Mouse (Mus musculus): ENCODE results near the gene Fkbp15. TPM values are rescaled to one million over a fixed set of nuclear protein-coding genes. Genes with fewer than 3 reads are reported as not detected.

Gene Fkbp15
- total and polyA plus RNA-seq, 3 experiments = 16.7 to 60.9 (median 60.0) TPM

- no peak for ATAC-seq (ENCODE audit: extremely low read depth, insufficient number of reproducible peaks, low FRiP score, poor library complexity, severe bottlenecking)
- H3K27me3 ChIP-seq (ENCODE audit: insufficient read depth, low read length) = no peaks in the 10 kb centered on the region
Observed at GRCm38 (mm10) chr4:62294741-62295140, 65.6 kb downstream of the Fkbp15 start.

GRCm38 (mm10) chr4:62293219-62293861 is 67.0 kb downstream of the Fkbp15 start:
- no peak for ATAC-seq (ENCODE audit: extremely low read depth, insufficient number of reproducible peaks, low FRiP score, poor library complexity, severe bottlenecking)
- no peak for TF ChIP-seq GATA2 (IDR thresholded peaks at IDR 0.05; ENCODE audit: borderline replicate concordance, low read depth, low read length)
- no peak for TF ChIP-seq POLR2AphosphoS5 (IDR thresholded peaks at IDR 0.05; ENCODE audit: insufficient replicate concordance, low read depth, low read length)
- TF ChIP-seq CTCF (IDR thresholded peaks at IDR 0.05; ENCODE audit: low read depth, low read length) = no peak
- TF ChIP-seq TAL1 (conservative IDR thresholded peaks at IDR 0.05; ENCODE audit: low read depth, low read length) = no peak
- no peak for TF ChIP-seq GATA1 (IDR thresholded peaks at IDR 0.05; ENCODE audit: borderline replicate concordance, low read length)
- peaks cover 30% of the 10 kb centered on the region for H3K36me3 ChIP-seq (replicated peaks)
- H3K27me3 ChIP-seq (ENCODE audit: insufficient read depth, low read length) = no peaks in the 10 kb centered on the region
- peaks cover 5% of the 10 kb centered on the region; the same call in 1 of the 2 replicates for H3K4me1 ChIP-seq (ENCODE audit: insufficient read depth, low read depth, low read length)
- H3K9me3 ChIP-seq (replicated peaks) = no peaks in the 10 kb centered on the region
- no peak overlapping the region for H3K4me3 ChIP-seq (ENCODE audit: low read depth, low read length)
- DNase-seq (ENCODE audit: low spot score) = no peak

More at GRCm38 (mm10) chr4:62294741-62295140, 65.6 kb downstream of the Fkbp15 start:
- Histone ChIP-seq H3K4me3 (ENCODE audit: low read depth, low read length) (no peak overlapping the region), H3K9me3 (replicated peaks) (no peaks in the 10 kb centered on the region), H3K36me3 (replicated peaks) (peaks cover 44% of the 10 kb centered on the region), H3K4me1 (ENCODE audit: insufficient read depth, low read depth, low read length) (peaks cover 5% of the 10 kb centered on the region; the same call in 1 of the 2 replicates)
- no peak for DNase-seq (ENCODE audit: low spot score)
- TF ChIP-seq CTCF (IDR thresholded peaks at IDR 0.05; ENCODE audit: low read depth, low read length) (no peak), TAL1 (conservative IDR thresholded peaks at IDR 0.05; ENCODE audit: low read depth, low read length) (no peak), GATA1 (IDR thresholded peaks at IDR 0.05; ENCODE audit: borderline replicate concordance, low read length) (no peak), POLR2AphosphoS5 (IDR thresholded peaks at IDR 0.05; ENCODE audit: insufficient replicate concordance, low read depth, low read length) (no peak), GATA2 (IDR thresholded peaks at IDR 0.05; ENCODE audit: borderline replicate concordance, low read depth, low read length) (no peak)

DNA sequence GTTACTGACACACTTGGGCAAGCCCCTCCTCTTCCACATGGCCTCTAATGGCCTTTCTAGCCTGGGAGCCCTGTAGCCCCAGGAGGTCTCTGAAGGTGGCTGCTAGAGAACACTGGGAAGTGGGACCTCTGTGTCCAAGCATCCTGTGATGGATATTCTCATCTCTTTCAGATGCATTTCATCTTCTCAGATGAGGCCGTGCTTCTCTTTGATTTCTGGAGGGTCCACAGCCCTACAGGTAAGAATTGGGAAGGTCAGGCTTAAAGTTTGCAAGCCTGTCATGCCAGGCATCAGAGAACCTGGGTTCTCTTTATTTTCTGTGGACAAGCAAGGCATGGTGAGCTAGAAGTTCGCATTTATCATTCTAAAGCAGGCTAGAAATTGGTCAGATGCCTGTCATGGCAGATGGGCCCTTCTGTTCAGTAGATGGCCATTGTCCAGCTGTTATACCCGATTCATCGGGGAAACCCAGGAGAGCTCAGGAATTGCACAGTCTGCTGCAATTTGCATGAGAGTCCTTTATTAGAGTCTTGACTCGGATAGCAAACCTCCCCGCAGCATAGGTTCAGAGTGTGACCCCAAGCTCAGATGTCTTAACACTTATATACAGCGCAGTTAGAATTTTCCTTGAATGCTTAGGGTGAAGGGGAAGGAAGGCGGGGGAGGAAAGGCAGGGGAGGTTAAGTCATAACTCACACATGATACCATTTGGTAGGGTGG is 67.7 kb downstream of the Fkbp15 start:
- TF ChIP-seq CTCF (IDR thresholded peaks at IDR 0.05; ENCODE audit: low read depth, low read length) (no peak), GATA2 (IDR thresholded peaks at IDR 0.05; ENCODE audit: borderline replicate concordance, low read depth, low read length) (no peak), POLR2AphosphoS5 (IDR thresholded peaks at IDR 0.05; ENCODE audit: insufficient replicate concordance, low read depth, low read length) (no peak)
- no peak overlapping the region for H3K4me3 ChIP-seq (ENCODE audit: low read depth, low read length)
- H3K4me1 ChIP-seq (ENCODE audit: insufficient read depth, low read depth, low read length) = peaks cover 7% of the 10 kb centered on the region
- H3K27me3 ChIP-seq (ENCODE audit: insufficient read depth, low read length) = no peaks in the 10 kb centered on the region
- peaks cover 23% of the 10 kb centered on the region for H3K36me3 ChIP-seq (replicated peaks)
- no peak for DNase-seq (ENCODE audit: low spot score)
- ATAC-seq (ENCODE audit: extremely low read depth, insufficient number of reproducible peaks, low FRiP score, poor library complexity, severe bottlenecking) = no peak
- no peaks in the 10 kb centered on the region for H3K9me3 ChIP-seq (replicated peaks)

DNA sequence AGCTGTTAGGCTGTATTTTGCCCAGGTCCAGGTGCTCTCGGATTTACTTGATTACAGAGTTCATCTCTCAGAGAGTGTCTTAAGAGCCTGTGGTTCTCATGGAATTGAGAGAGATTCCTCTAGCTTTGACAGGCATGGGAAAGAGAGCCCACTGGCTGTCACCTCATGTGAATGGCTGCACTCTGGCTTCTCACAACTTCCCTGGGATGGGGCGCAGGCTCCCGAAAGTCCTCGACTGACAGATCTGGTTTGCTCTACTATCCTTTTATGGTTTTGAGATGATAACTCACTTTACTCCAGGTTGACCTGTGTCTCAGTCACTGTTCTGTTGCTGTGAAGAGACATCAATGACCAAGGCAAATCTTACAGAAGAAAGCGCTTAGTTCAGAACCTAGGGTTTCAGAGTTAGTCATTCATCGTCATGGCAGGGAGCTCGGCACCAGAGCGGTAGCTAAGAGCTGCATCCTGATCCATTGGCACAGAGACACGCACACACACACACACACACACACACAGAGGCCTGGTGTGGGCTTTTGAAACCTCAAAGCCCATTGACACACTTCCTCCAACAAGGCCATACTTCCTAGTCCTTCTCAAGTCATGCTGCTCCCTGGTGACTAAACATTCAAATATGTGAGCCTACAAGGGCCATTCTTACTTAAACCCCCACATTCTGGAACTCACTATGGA is 69.4 kb downstream of the Fkbp15 start:
- no peak overlapping the region for H3K4me3 ChIP-seq (ENCODE audit: low read depth, low read length)
- H3K36me3 ChIP-seq (replicated peaks) = peaks cover 8% of the 10 kb centered on the region
- ATAC-seq (ENCODE audit: extremely low read depth, insufficient number of reproducible peaks, low FRiP score, poor library complexity, severe bottlenecking) (no peak), DNase-seq (ENCODE audit: low spot score) (no peak)
- TF ChIP-seq CTCF (IDR thresholded peaks at IDR 0.05; ENCODE audit: low read depth, low read length) (no peak), POLR2AphosphoS5 (IDR thresholded peaks at IDR 0.05; ENCODE audit: insufficient replicate concordance, low read depth, low read length) (no peak)
- H3K27me3 ChIP-seq (ENCODE audit: insufficient read depth, low read length) = no peaks in the 10 kb centered on the region
- no peaks in the 10 kb centered on the region for H3K9me3 ChIP-seq (replicated peaks)
- peaks cover 16% of the 10 kb centered on the region for H3K4me1 ChIP-seq (ENCODE audit: insufficient read depth, low read depth, low read length)

- ATAC-seq (ENCODE audit: extremely low read depth, insufficient number of reproducible peaks, low FRiP score, poor library complexity, severe bottlenecking) = no peak
- TF ChIP-seq POLR2AphosphoS5 (IDR thresholded peaks at IDR 0.05; ENCODE audit: insufficient replicate concordance, low read depth, low read length) = no peak
- no peak for TF ChIP-seq GATA2 (IDR thresholded peaks at IDR 0.05; ENCODE audit: borderline replicate concordance, low read depth, low read length)
- TF ChIP-seq TAL1 (conservative IDR thresholded peaks at IDR 0.05; ENCODE audit: low read depth, low read length) = no peak
- TF ChIP-seq CTCF (IDR thresholded peaks at IDR 0.05; ENCODE audit: low read depth, low read length) = no peak
- no peak for TF ChIP-seq GATA1 (IDR thresholded peaks at IDR 0.05; ENCODE audit: borderline replicate concordance, low read length)
Observed at GRCm38 (mm10) chr4:62289226-62289625, 71.1 kb downstream of the Fkbp15 start.

More at GRCm38 (mm10) chr4:62289226-62289625, 71.1 kb downstream of the Fkbp15 start:
- H3K4me3 ChIP-seq (ENCODE audit: low read depth, low read length) = no peak overlapping the region
- H3K4me1 ChIP-seq (ENCODE audit: insufficient read depth, low read depth, low read length) = peaks cover 11% of the 10 kb centered on the region
- DNase-seq (ENCODE audit: low spot score) = no peak
- no peaks in the 10 kb centered on the region for H3K9me3 ChIP-seq (replicated peaks)
- H3K36me3 ChIP-seq (replicated peaks) = peaks cover 4% of the 10 kb centered on the region
- no peaks in the 10 kb centered on the region for H3K27me3 ChIP-seq (ENCODE audit: insufficient read depth, low read length)
